Mouse (Mus musculus) lung, embryonic 14.5 days (tissue): Measurements from ENCODE around the gene Tead4. TPM values are rescaled to one million over a fixed set of nuclear protein-coding genes. Genes with fewer than 3 reads are reported as not detected.

ENCODE experiments used
- ATAC-seq: fragments of 200-750 bp; cut with Nextera tagmentation; 2 replicates; pipeline ENCODE4 v1.8.0; 2017; ENCODE audit warnings: mild to moderate bottlenecking, moderate TSS enrichment, moderate library complexity; ENCODE audit not compliant: insufficient read depth
- DNase-seq: peaks from one replicate; pipeline ENCODE4 v3.0.0-alpha.2; 2015
- H3K27ac ChIP-seq: fragments of 300-500 bp; sonication (generic); 2 replicates; pipeline ENCODE4 v1.5.1; 2014; ENCODE audit warnings: low read depth, mild to moderate bottlenecking, moderate library complexity
- H3K27me3 ChIP-seq: fragments of 300-500 bp; sonication (generic); 2 replicates; pipeline ENCODE4 v1.6.1; 2014; ENCODE audit warnings: low read length, control low read depth; ENCODE audit not compliant: insufficient read depth
- H3K36me3 ChIP-seq: fragments of 300-500 bp; sonication (generic); 2 replicates; pipeline ENCODE4 v1.6.1; 2014; ENCODE audit warnings: control low read depth; ENCODE audit not compliant: insufficient read depth
- H3K4me1 ChIP-seq: fragments of 300-500 bp; sonication (generic); 2 replicates; pipeline ENCODE4 v1.6.1; 2014; ENCODE audit warnings: antibody characterized with exemption, control low read depth; ENCODE audit not compliant: insufficient read depth
- H3K4me2 ChIP-seq: fragments of 300-500 bp; sonication (generic); 2 replicates; pipeline ENCODE4 v1.6.1; 2014; ENCODE audit warnings: mild to moderate bottlenecking
- H3K4me3 ChIP-seq: fragments of 300-500 bp; sonication (generic); 2 replicates; pipeline ENCODE4 v1.5.1; 2014; ENCODE audit warnings: low read depth, low read length
- H3K9ac ChIP-seq: fragments of 300-500 bp; sonication (generic); 2 replicates; pipeline ENCODE4 v1.6.1; 2014
- H3K9me3 ChIP-seq: fragments of 300-500 bp; sonication (generic); 2 replicates; pipeline ENCODE4 v1.6.1; 2016; ENCODE audit warnings: low read depth, low read length, control low read depth
- CTCF ChIP-seq: IDR thresholded peaks from 2 replicates; pipeline ENCODE4 v1.5.1; 2016; ENCODE audit warnings: antibody characterized with exemption, low read depth
- WGBS: fragments of 180-500 bp; shearing (Covaris S2); extraction: QIAGEN DNeasy Blood & Tissue Kit; methylation state at CpG from one replicate; pipeline ENCODE4 v1.1.7; 2014; 5-methylcytosine and 5-hydroxymethylcytosine counted together
- polyA plus RNA-seq: library from polyadenylated mRNA; unstranded; fragments of >200 nt; fragmentation: Nextera tagmentation; extraction: Ambion mirVana; gene quantifications from 2 replicates; pipeline ENCODE4 v1.2.1, GENCODE M21; 2014

Tead4 gene
- polyA plus RNA-seq, 1 experiment from 2014 or later: 4.1 TPM

- Histone ChIP-seq H3K36me3 (no peaks in the 10 kb centered on the region), H3K4me3 (no peak overlapping the region), H3K9ac (no peak overlapping the region), H3K4me2 (no peak overlapping the region), H3K27ac (no peak overlapping the region), H3K9me3 (no peaks in the 10 kb centered on the region), H3K4me1 (peaks cover 6% of the 10 kb centered on the region), H3K27me3 (no peaks in the 10 kb centered on the region)
- DNase-seq: peak; percentile 20
- no peak for TF ChIP-seq CTCF
- ATAC-seq: no peak
- WGBS: 75% methylated on average over 5 of the region's 5 CpGs
Measured at GRCm38 (mm10) chr6:128291284-128291683, 9.3 kb downstream of the Tead4 start.

- no peak overlapping the region for H3K27ac ChIP-seq
- no peak overlapping the region for H3K4me3 ChIP-seq
- 81% methylated on average over 6 of the region's 6 CpGs for WGBS
- no peaks in the 10 kb centered on the region for H3K27me3 ChIP-seq
- TF ChIP-seq CTCF: no peak
- H3K4me2 ChIP-seq: no peak overlapping the region
- H3K9ac ChIP-seq: no peak overlapping the region
- ATAC-seq (no peak), DNase-seq (no peak)
- H3K36me3 ChIP-seq: no peaks in the 10 kb centered on the region
- H3K4me1 ChIP-seq: 0 out of 2 replicates have a peak, but pooled peaks cover 11% of the 10 kb centered on the region
- no peaks in the 10 kb centered on the region for H3K9me3 ChIP-seq
Measured at GRCm38 (mm10) chr6:128288681-128289080, 11.9 kb downstream of the Tead4 start.

GRCm38 (mm10) chr6:128285792-128286430 is 14.7 kb downstream of the Tead4 start:
- Histone ChIP-seq H3K36me3 (no peaks in the 10 kb centered on the region), H3K27me3 (no peaks in the 10 kb centered on the region), H3K4me3 (peak overlapping the region; percentile 25), H3K9me3 (no peaks in the 10 kb centered on the region), H3K9ac (peak overlapping the region; percentile 38; the same call in 1 of the 2 replicates), H3K4me1 (0 out of 2 replicates have a peak, but pooled peaks cover 11% of the 10 kb centered on the region), H3K4me2 (peak overlapping the region; percentile 62), H3K27ac (peak overlapping the region; percentile 12; the same call in 1 of the 2 replicates)
- WGBS: 7% methylated on average over 16 of the region's 16 CpGs
- TF ChIP-seq CTCF: no peak
- DNase-seq (peak; percentile 78), ATAC-seq (peak; percentile 81)

- Histone ChIP-seq H3K36me3 (no peaks in the 10 kb centered on the region), H3K4me1 (0 out of 2 replicates have a peak, but pooled peaks cover 11% of the 10 kb centered on the region), H3K4me3 (no peak overlapping the region), H3K9me3 (no peaks in the 10 kb centered on the region), H3K27me3 (no peaks in the 10 kb centered on the region), H3K9ac (no peak overlapping the region), H3K27ac (no peak overlapping the region), H3K4me2 (no peak overlapping the region)
- WGBS: 53% methylated on average over 3 of the region's 3 CpGs
- ATAC-seq (no peak), DNase-seq (no peak)
- no peak for TF ChIP-seq CTCF
Measured at GRCm38 (mm10) chr6:128282126-128282525, 18.5 kb downstream of the Tead4 start.

- H3K9ac ChIP-seq: no peak overlapping the region
- no peaks in the 10 kb centered on the region for H3K36me3 ChIP-seq
- H3K4me1 ChIP-seq: 0 out of 2 replicates have a peak, but pooled peaks cover 3% of the 10 kb centered on the region
- no peak overlapping the region for H3K27ac ChIP-seq
- no peak for ATAC-seq
- H3K27me3 ChIP-seq: no peaks in the 10 kb centered on the region
- TF ChIP-seq CTCF: no peak
- no peak for DNase-seq
- H3K4me3 ChIP-seq: no peak overlapping the region
- no peak overlapping the region for H3K4me2 ChIP-seq
- H3K9me3 ChIP-seq: no peaks in the 10 kb centered on the region
- 49% methylated on average over 14 of the region's 14 CpGs for WGBS
Measured at GRCm38 (mm10) chr6:128280472-128281145, 20.0 kb downstream of the Tead4 start.

- ATAC-seq (no peak), DNase-seq (no peak)
- 31% methylated on average over 5 of the region's 5 CpGs for WGBS
Measured at GRCm38 (mm10) chr6:128279608-128280007, 21.0 kb downstream of the Tead4 start.

GRCm38 (mm10) chr6:128279099-128279498 is 21.5 kb downstream of the Tead4 start:
- Histone ChIP-seq H3K27me3 (no peaks in the 10 kb centered on the region), H3K4me2 (no peak overlapping the region), H3K4me3 (no peak overlapping the region), H3K4me1 (no peaks in the 10 kb centered on the region), H3K9me3 (no peaks in the 10 kb centered on the region), H3K9ac (no peak overlapping the region), H3K27ac (no peak overlapping the region), H3K36me3 (no peaks in the 10 kb centered on the region)
- no peak for ATAC-seq
- WGBS: 75% methylated on average over 4 of the region's 4 CpGs
- DNase-seq: no peak
- TF ChIP-seq CTCF: no peak

More at GRCm38 (mm10) chr6:128279608-128280007, 21.0 kb downstream of the Tead4 start:
- Histone ChIP-seq H3K4me2 (no peak overlapping the region), H3K27me3 (no peaks in the 10 kb centered on the region), H3K4me3 (no peak overlapping the region), H3K9me3 (no peaks in the 10 kb centered on the region), H3K9ac (no peak overlapping the region), H3K36me3 (no peaks in the 10 kb centered on the region), H3K4me1 (no peaks in the 10 kb centered on the region), H3K27ac (no peak overlapping the region)
- no peak for TF ChIP-seq CTCF
